Mouse (Mus musculus): ENCODE measurements around the gene Atp1a3. TPM values are rescaled to one million over a fixed set of nuclear protein-coding genes. Genes with fewer than 3 reads are reported as not detected.

The Atp1a3 gene
- polyA plus RNA-seq, 1 experiment from 2014 or later: 586 TPM

- H3K9me3 ChIP-seq (replicated peaks): no peaks in the 10 kb centered on the region
- WGBS: 65% methylated on average over 10 of the region's 10 CpGs
- no peak overlapping the region for H3K4me3 ChIP-seq (replicated peaks)
- ATAC-seq (ENCODE audit: low FRiP score): no peak
- H3K27me3 ChIP-seq (replicated peaks): no peaks in the 10 kb centered on the region
- H3K9ac ChIP-seq (replicated peaks): no peak overlapping the region
- no peak overlapping the region for H3K4me2 ChIP-seq
- peaks cover 73% of the 10 kb centered on the region for H3K36me3 ChIP-seq
- H3K4me1 ChIP-seq: peaks cover 3% of the 10 kb centered on the region; the same call in 1 of the 2 replicates
- no peak overlapping the region for H3K27ac ChIP-seq (replicated peaks)
Observed at GRCm38 (mm10) chr7:25025855-25026439, 20.2 kb upstream of the Atp1a3 start.

GRCm38 (mm10) chr7:25011592-25011991, 5.8 kb upstream of the Atp1a3 start:
- no peak overlapping the region; the same call in 1 of the 2 replicates for H3K9ac ChIP-seq (replicated peaks)
- no peak overlapping the region for H3K4me3 ChIP-seq (replicated peaks)
- peaks cover 35% of the 10 kb centered on the region for H3K36me3 ChIP-seq
- H3K4me2 ChIP-seq: no peak overlapping the region
- no peak overlapping the region for H3K27ac ChIP-seq (replicated peaks)
- WGBS: 68% methylated on average over 7 of the region's 7 CpGs
- peaks cover 46% of the 10 kb centered on the region for H3K4me1 ChIP-seq
- no peak for ATAC-seq (ENCODE audit: low FRiP score)
- H3K27me3 ChIP-seq (replicated peaks): peaks cover 14% of the 10 kb centered on the region
- no peaks in the 10 kb centered on the region for H3K9me3 ChIP-seq (replicated peaks)

- H3K9ac ChIP-seq (replicated peaks): peak overlapping the region; percentile 56
- no peaks in the 10 kb centered on the region for H3K9me3 ChIP-seq (replicated peaks)
- H3K27ac ChIP-seq (replicated peaks): peak overlapping the region; percentile 95
- H3K4me2 ChIP-seq: peak overlapping the region; percentile 57
- WGBS: 2% methylated on average over 94 of the region's 97 CpGs
- H3K27me3 ChIP-seq (replicated peaks): peaks cover 14% of the 10 kb centered on the region
- no peak for ATAC-seq (ENCODE audit: low FRiP score)
- H3K4me3 ChIP-seq (replicated peaks): peak overlapping the region; percentile 26
- H3K36me3 ChIP-seq: peaks cover 24% of the 10 kb centered on the region
- H3K4me1 ChIP-seq: peaks cover 55% of the 10 kb centered on the region
Observed at GRCm38 (mm10) chr7:25010090-25010913, 4.5 kb upstream of the Atp1a3 start.

- Histone ChIP-seq H3K9ac (replicated peaks) (peak overlapping the region; percentile 56), H3K27ac (replicated peaks) (peak overlapping the region; percentile 95), H3K4me2 (peak overlapping the region; percentile 57), H3K9me3 (replicated peaks) (no peaks in the 10 kb centered on the region), H3K4me3 (replicated peaks) (peak overlapping the region; percentile 23), H3K27me3 (replicated peaks) (peaks cover 14% of the 10 kb centered on the region), H3K36me3 (peaks cover 13% of the 10 kb centered on the region), H3K4me1 (peaks cover 56% of the 10 kb centered on the region)
- 5% methylated on average over 20 of the region's 20 CpGs for WGBS
- ATAC-seq (ENCODE audit: low FRiP score): peak; percentile 22
Observed at GRCm38 (mm10) chr7:25009099-25009700, 3.4 kb upstream of the Atp1a3 start.

GRCm38 (mm10) chr7:25008635-25009034, 2.9 kb upstream of the Atp1a3 start:
- Histone ChIP-seq H3K4me2 (peak overlapping the region; percentile 57), H3K4me3 (replicated peaks) (peak overlapping the region; percentile 23), H3K9ac (replicated peaks) (peak overlapping the region; percentile 56), H3K27me3 (replicated peaks) (peaks cover 14% of the 10 kb centered on the region), H3K9me3 (replicated peaks) (no peaks in the 10 kb centered on the region), H3K27ac (replicated peaks) (peak overlapping the region; percentile 95), H3K4me1 (peaks cover 62% of the 10 kb centered on the region), H3K36me3 (peaks cover 9% of the 10 kb centered on the region)
- WGBS: 2% methylated on average over 17 of the region's 17 CpGs
- peak; percentile 18 for ATAC-seq (ENCODE audit: low FRiP score)

GRCm38 (mm10) chr7:25007609-25008374, 2.0 kb upstream of the Atp1a3 start:
- 6% methylated on average over 8 of the region's 8 CpGs for whole genome bisulfite sequencing

GRCm38 (mm10) chr7:25006586-25007364, 1.0 kb upstream of the Atp1a3 start:
- Histone ChIP-seq H3K27ac (replicated peaks) (peak overlapping the region; percentile 95), H3K4me1 (peaks cover 79% of the 10 kb centered on the region), H3K4me2 (peak overlapping the region; percentile 57), H3K4me3 (replicated peaks) (no peak overlapping the region), H3K36me3 (no peaks in the 10 kb centered on the region; the same call in 1 of the 2 replicates), H3K9me3 (replicated peaks) (no peaks in the 10 kb centered on the region), H3K27me3 (replicated peaks) (peaks cover 5% of the 10 kb centered on the region), H3K9ac (replicated peaks) (no peak overlapping the region)
- ATAC-seq (ENCODE audit: low FRiP score): no peak
- WGBS: 70% methylated on average over 12 of the region's 12 CpGs

More at GRCm38 (mm10) chr7:25007609-25008374, 2.0 kb upstream of the Atp1a3 start:
- peak overlapping the region; percentile 56 for H3K9ac ChIP-seq (replicated peaks)
- H3K27ac ChIP-seq (replicated peaks): peak overlapping the region; percentile 95
- peaks cover 12% of the 10 kb centered on the region for H3K27me3 ChIP-seq (replicated peaks)
- H3K36me3 ChIP-seq: peaks cover 7% of the 10 kb centered on the region
- no peaks in the 10 kb centered on the region for H3K9me3 ChIP-seq (replicated peaks)
- H3K4me3 ChIP-seq (replicated peaks): peak overlapping the region; percentile 23; the same call in 1 of the 2 replicates
- H3K4me1 ChIP-seq: peaks cover 71% of the 10 kb centered on the region
- ATAC-seq (ENCODE audit: low FRiP score): peak; percentile 48
- H3K4me2 ChIP-seq: peak overlapping the region; percentile 57

- no peaks in the 10 kb centered on the region; the same call in 1 of the 2 replicates for H3K27me3 ChIP-seq (replicated peaks)
- no peaks in the 10 kb centered on the region for H3K9me3 ChIP-seq (replicated peaks)
- peak overlapping the region; percentile 78 for H3K4me3 ChIP-seq (replicated peaks)
- H3K9ac ChIP-seq (replicated peaks): peak overlapping the region; percentile 83
- WGBS: 60% methylated on average over 3 of the region's 3 CpGs
- peak; percentile 18; the same call in 1 of the 2 replicates for ATAC-seq (ENCODE audit: low FRiP score)
- no peaks in the 10 kb centered on the region; the same call in 1 of the 2 replicates for H3K36me3 ChIP-seq
- H3K4me1 ChIP-seq: peaks cover 81% of the 10 kb centered on the region
- peak overlapping the region; percentile 95 for H3K27ac ChIP-seq (replicated peaks)
- peak overlapping the region; percentile 57 for H3K4me2 ChIP-seq
Observed at GRCm38 (mm10) chr7:25006171-25006570, 413 bp upstream of the Atp1a3 start.

- H3K4me3 ChIP-seq (replicated peaks): peak overlapping the region; percentile 78
- peak overlapping the region; percentile 57 for H3K4me2 ChIP-seq
- peak overlapping the region; percentile 95 for H3K27ac ChIP-seq (replicated peaks)
- H3K4me1 ChIP-seq: peaks cover 68% of the 10 kb centered on the region
- ATAC-seq (ENCODE audit: low FRiP score): no peak
- H3K27me3 ChIP-seq (replicated peaks): no peaks in the 10 kb centered on the region
- H3K36me3 ChIP-seq: peaks cover 13% of the 10 kb centered on the region
- H3K9ac ChIP-seq (replicated peaks): peak overlapping the region; percentile 83
- no peaks in the 10 kb centered on the region for H3K9me3 ChIP-seq (replicated peaks)
- WGBS: 42% methylated on average over 7 of the region's 9 CpGs
Observed at GRCm38 (mm10) chr7:25004806-25005205, 952 bp downstream of the Atp1a3 start.

- H3K27ac ChIP-seq (replicated peaks): peak overlapping the region; percentile 95
- H3K9me3 ChIP-seq (replicated peaks): no peaks in the 10 kb centered on the region
- peak overlapping the region; percentile 57 for H3K4me2 ChIP-seq
- H3K36me3 ChIP-seq: peaks cover 19% of the 10 kb centered on the region
- WGBS: 74% methylated on average over 8 of the region's 8 CpGs
- no peak for ATAC-seq (ENCODE audit: low FRiP score)
- peak overlapping the region; percentile 83 for H3K9ac ChIP-seq (replicated peaks)
- no peaks in the 10 kb centered on the region for H3K27me3 ChIP-seq (replicated peaks)
- peaks cover 59% of the 10 kb centered on the region for H3K4me1 ChIP-seq
- H3K4me3 ChIP-seq (replicated peaks): peak overlapping the region; percentile 78
Observed at GRCm38 (mm10) chr7:25003820-25004388, 1.9 kb downstream of the Atp1a3 start.

Data from neural tube, embryonic 15.5 days (tissue).